Mouse (Mus musculus): Measurements from ENCODE around the gene Tnfaip2. TPM values are rescaled to one million over a fixed set of nuclear protein-coding genes. Genes with fewer than 3 reads are reported as not detected.

Gene Tnfaip2
- polyA plus RNA-seq, 1 experiment from 2014 or later = 79.5 TPM

- ATAC-seq (peak; percentile 88), DNase-seq (peak; percentile 77)
- 16% methylated on average over 15 of the region's 15 CpGs for WGBS (ENCODE audit: insufficient replicate concordance)
- H3K27me3 ChIP-seq (ENCODE audit: insufficient read depth, low read length) = no peaks in the 10 kb centered on the region
- peaks cover 55% of the 10 kb centered on the region for H3K4me1 ChIP-seq (ENCODE audit: insufficient read depth)
- peak overlapping the region; percentile 76 for H3K4me2 ChIP-seq (ENCODE audit: low read depth, low read length)
- H3K9ac ChIP-seq (replicated peaks) = peak overlapping the region; percentile 91
- H3K4me3 ChIP-seq (ENCODE audit: low read depth, low read length) = peak overlapping the region; percentile 81
- H3K27ac ChIP-seq (ENCODE audit: low read depth) = peak overlapping the region; percentile 98
- peaks cover 38% of the 10 kb centered on the region for H3K36me3 ChIP-seq (replicated peaks; ENCODE audit: insufficient read depth, low read length)
- TF ChIP-seq CTCF (IDR thresholded peaks at IDR 0.05; ENCODE audit: low read depth) (no peak), EP300 (IDR thresholded peaks at IDR 0.05; ENCODE audit: low read depth) (peak; percentile 99)
- no peaks in the 10 kb centered on the region for H3K9me3 ChIP-seq (ENCODE audit: low read length)
Observed at GRCm38 (mm10) chr12:111443011-111443870, 972 bp downstream of the Tnfaip2 start.

DNA sequence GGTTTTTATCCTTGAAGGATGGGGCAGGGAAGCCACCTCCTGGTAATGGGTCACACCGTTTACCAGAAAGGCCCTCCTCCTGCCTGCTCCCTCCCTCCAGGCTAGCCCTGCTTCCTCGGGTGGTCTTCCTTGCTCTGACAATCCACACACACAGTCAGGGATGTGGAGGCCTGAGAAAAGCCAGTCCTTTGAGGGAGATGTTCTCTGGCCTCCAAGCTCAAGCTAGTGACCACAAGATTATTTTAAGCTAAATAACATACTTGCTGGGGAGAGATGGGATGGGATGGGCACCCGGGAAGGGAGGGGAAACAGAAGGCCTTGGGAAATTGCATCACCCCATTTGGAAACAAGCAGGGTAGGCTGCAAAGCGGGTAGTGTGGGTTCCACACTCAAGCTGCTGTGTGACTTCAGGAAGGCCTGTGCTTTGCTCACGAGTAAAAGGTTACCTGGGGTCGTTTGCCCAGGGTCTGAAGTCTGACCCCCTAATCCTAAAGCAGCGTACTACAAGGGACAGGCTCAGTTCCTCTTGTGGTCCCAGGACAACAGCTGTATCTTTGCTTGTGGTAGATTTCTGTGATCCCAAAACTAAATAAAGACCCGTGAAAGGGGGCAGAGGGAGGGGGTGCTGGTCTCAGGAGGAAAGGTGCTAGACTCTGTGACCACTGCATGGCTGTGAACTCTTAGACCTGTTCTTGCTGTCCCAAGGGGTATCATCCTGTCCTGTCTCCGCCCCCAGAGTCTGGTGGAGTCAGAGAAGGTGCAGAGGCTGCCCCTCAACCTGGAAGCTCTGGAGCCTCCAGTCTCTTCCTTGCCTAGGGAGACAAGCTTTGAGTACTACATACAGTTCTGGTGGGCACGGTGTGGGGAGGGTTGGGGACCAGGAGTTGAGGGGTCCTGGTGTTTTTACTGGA, 1.9 kb downstream of the Tnfaip2 start:
- Histone ChIP-seq H3K36me3 (replicated peaks; ENCODE audit: insufficient read depth, low read length) (peaks cover 48% of the 10 kb centered on the region), H3K9me3 (ENCODE audit: low read length) (no peaks in the 10 kb centered on the region), H3K4me3 (ENCODE audit: low read depth, low read length) (peak overlapping the region; percentile 81), H3K27me3 (ENCODE audit: insufficient read depth, low read length) (no peaks in the 10 kb centered on the region), H3K4me1 (ENCODE audit: insufficient read depth) (peaks cover 51% of the 10 kb centered on the region), H3K4me2 (ENCODE audit: low read depth, low read length) (peak overlapping the region; percentile 76), H3K27ac (ENCODE audit: low read depth) (peak overlapping the region; percentile 98), H3K9ac (replicated peaks) (peak overlapping the region; percentile 91)
- 19% methylated on average over 10 of the region's 10 CpGs for WGBS (ENCODE audit: insufficient replicate concordance)
- TF ChIP-seq EP300 (IDR thresholded peaks at IDR 0.05; ENCODE audit: low read depth) (no peak), CTCF (IDR thresholded peaks at IDR 0.05; ENCODE audit: low read depth) (no peak)
- ATAC-seq = peak; percentile 1; the same call in 1 of the 2 replicates
- no peak for DNase-seq

DNA sequence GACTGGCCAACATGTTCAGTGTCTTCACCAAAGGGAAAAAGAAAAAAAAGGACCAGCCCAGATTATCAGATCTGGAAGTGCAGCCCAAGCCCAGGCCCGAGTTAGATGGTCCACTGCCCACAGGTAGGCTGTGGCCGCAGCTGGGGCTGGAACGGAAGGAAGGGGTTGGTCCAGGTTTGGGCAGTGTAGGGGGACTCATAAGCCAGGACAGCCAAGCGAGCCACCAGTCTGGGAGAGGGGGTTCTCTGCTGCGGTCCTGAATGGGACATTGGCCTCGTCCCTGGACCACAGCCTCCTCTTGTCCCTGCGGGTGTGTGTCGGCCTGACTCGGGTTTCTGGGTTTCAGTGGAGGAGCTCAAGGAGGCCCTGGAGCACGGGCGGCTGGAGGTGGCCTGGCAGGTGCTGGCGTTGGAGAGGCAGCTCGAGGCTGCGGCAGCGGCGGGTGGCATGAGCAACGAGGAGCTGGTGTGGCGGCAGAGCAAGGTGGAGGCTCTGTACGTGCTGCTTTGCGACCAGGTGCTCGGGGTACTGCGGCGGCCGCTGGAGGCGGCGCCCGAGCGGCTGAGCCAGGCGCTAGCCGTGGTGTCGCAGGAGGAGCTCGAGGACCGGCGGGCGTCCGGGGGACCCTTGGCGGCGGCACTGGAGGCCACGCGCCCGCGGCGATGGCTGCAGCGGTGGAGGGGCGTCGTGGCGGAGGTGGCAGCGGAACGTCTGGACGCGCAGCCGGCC, 3.1 kb downstream of the Tnfaip2 start:
- TF ChIP-seq EP300 (IDR thresholded peaks at IDR 0.05; ENCODE audit: low read depth) = no peak
- TF ChIP-seq CTCF (IDR thresholded peaks at IDR 0.05; ENCODE audit: low read depth) = no peak

DNA sequence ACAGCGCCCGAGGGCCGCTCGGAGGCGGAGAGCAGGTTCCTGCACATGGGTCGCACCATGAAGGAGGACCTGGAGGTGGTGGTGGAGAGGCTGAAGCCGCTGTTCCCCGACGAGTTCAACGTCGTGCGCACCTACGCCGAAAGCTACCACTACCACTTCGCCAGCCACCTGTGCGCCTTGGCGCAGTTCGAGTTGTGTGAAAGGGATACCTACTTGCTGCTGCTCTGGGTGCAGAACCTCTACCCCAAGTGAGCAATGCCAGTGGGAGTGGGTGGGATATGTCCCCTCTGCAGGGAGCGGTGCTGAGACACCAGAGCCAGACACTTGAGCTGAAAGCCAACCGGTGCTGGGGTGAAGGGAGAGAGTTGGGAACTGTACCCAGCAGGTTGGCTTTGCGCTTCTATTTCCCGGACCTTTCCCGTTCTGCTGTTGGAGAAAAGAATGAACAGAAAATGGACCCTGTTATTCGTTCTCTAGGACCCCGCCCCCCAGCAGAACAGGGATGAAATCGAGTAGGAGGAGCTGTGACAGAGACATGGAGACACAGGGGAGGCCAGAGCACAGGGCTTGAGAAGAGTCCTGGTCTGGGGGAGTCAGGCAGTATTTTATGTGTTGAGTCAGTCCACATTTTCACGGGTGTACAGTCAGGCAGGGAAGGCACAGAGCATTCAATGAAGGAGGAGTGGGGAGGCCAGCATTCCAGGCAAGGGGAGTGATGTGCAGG, 3.8 kb downstream of the Tnfaip2 start:
- H3K9ac ChIP-seq (replicated peaks) = peak overlapping the region; percentile 91
- ATAC-seq (no peak), DNase-seq (no peak)
- H3K4me3 ChIP-seq (ENCODE audit: low read depth, low read length) = peak overlapping the region; percentile 81
- TF ChIP-seq EP300 (IDR thresholded peaks at IDR 0.05; ENCODE audit: low read depth) = no peak
- no peak for TF ChIP-seq CTCF (IDR thresholded peaks at IDR 0.05; ENCODE audit: low read depth)
- peaks cover 66% of the 10 kb centered on the region for H3K36me3 ChIP-seq (replicated peaks; ENCODE audit: insufficient read depth, low read length)
- H3K27ac ChIP-seq (ENCODE audit: low read depth) = no peak overlapping the region
- H3K27me3 ChIP-seq (ENCODE audit: insufficient read depth, low read length) = no peaks in the 10 kb centered on the region
- H3K4me2 ChIP-seq (ENCODE audit: low read depth, low read length) = peak overlapping the region; percentile 76
- H3K9me3 ChIP-seq (ENCODE audit: low read length) = no peaks in the 10 kb centered on the region
- 49% methylated on average over 27 of the region's 27 CpGs for WGBS (ENCODE audit: insufficient replicate concordance)
- peaks cover 50% of the 10 kb centered on the region for H3K4me1 ChIP-seq (ENCODE audit: insufficient read depth)

More for the DNA sequence above, 3.1 kb downstream of the Tnfaip2 start:
- peaks cover 59% of the 10 kb centered on the region for H3K36me3 ChIP-seq (replicated peaks; ENCODE audit: insufficient read depth, low read length)
- peak overlapping the region; percentile 76 for H3K4me2 ChIP-seq (ENCODE audit: low read depth, low read length)
- no peak for DNase-seq
- ATAC-seq = no peak
- H3K27ac ChIP-seq (ENCODE audit: low read depth) = no peak overlapping the region; the same call in 1 of the 2 replicates
- H3K4me3 ChIP-seq (ENCODE audit: low read depth, low read length) = peak overlapping the region; percentile 81
- H3K4me1 ChIP-seq (ENCODE audit: insufficient read depth) = peaks cover 52% of the 10 kb centered on the region
- H3K27me3 ChIP-seq (ENCODE audit: insufficient read depth, low read length) = no peaks in the 10 kb centered on the region
- no peaks in the 10 kb centered on the region for H3K9me3 ChIP-seq (ENCODE audit: low read length)
- H3K9ac ChIP-seq (replicated peaks) = peak overlapping the region; percentile 91
- WGBS (ENCODE audit: insufficient replicate concordance) = 25% methylated on average over 51 of the region's 52 CpGs

DNA sequence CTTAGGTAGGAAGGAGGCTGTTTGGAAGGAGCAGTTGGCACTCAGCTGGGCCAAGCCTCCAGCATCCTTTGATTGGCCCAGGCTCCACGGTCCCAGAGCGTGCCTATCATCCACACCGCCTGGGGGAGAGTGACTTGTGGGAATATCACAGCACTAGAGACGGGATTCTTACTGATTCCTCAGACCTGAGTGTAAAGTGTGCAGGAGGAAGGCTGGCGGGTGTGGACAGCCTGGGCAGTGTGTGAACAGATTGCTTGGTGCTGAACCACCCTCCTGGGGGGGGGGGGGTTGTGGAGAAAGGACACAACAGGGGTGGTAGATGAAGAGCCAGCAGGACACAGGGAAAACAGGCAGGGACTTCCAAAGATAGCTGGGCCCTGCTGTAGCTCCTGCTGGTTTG, 4.5 kb downstream of the Tnfaip2 start:
- no peak overlapping the region; the same call in 1 of the 2 replicates for H3K9ac ChIP-seq (replicated peaks)
- H3K27me3 ChIP-seq (ENCODE audit: insufficient read depth, low read length) = no peaks in the 10 kb centered on the region
- H3K4me1 ChIP-seq (ENCODE audit: insufficient read depth) = peaks cover 48% of the 10 kb centered on the region
- 79% methylated on average over 5 of the region's 5 CpGs for WGBS (ENCODE audit: insufficient replicate concordance)
- no peak overlapping the region for H3K27ac ChIP-seq (ENCODE audit: low read depth)
- ATAC-seq (no peak), DNase-seq (no peak)
- H3K9me3 ChIP-seq (ENCODE audit: low read length) = no peaks in the 10 kb centered on the region
- no peak overlapping the region for H3K4me2 ChIP-seq (ENCODE audit: low read depth, low read length)
- 0 out of 2 replicates have a peak overlapping the region, but pooled peaks have one; percentile 81 for H3K4me3 ChIP-seq (ENCODE audit: low read depth, low read length)
- TF ChIP-seq CTCF (IDR thresholded peaks at IDR 0.05; ENCODE audit: low read depth) = no peak
- no peak for TF ChIP-seq EP300 (IDR thresholded peaks at IDR 0.05; ENCODE audit: low read depth)
- peaks cover 73% of the 10 kb centered on the region for H3K36me3 ChIP-seq (replicated peaks; ENCODE audit: insufficient read depth, low read length)

Measured in liver, postnatal 0 days (tissue).